Mouse (Mus musculus) ES-E14 (cell line): Measurements from ENCODE around the gene Myo1h.

Experiments
- MAFK ChIP-seq: IDR thresholded peaks from 2 replicates; pipeline ENCODE4 v1.6.1; 2014; ENCODE audit warnings: mild to moderate bottlenecking, low read depth, low read length, inconsistent platforms; ENCODE audit not compliant: insufficient read depth
- ZC3H11A ChIP-seq: IDR thresholded peaks from 2 replicates; pipeline ENCODE4 v1.6.1; 2012; ENCODE audit warnings: low read depth, mild to moderate bottlenecking, inconsistent platforms, low read length, borderline replicate concordance

DNA sequence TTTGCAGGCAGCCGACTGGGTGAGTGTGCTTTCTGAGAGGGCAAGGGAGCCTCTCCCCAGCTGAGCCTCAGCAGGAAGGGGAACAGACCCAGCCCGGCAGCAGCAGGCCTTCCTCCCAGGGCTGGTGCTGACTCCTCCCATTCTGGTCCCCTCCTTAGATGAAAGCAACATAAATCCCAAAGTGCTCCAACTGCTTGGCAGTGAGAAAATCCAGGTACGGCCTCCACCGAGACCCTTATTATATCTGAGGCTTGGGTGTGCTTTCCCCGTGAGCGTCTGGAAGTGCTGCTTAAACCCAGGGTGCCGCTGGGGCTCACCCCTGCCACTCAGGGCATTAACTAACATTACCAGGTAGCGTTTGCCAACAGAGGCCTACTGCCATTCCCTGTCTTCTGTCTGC is 70.6 kb downstream of the Myo1h start:
- TF ChIP-seq ZC3H11A (no peak), MAFK (no peak)
